Mouse (Mus musculus) 3T3-L1 (cell line): Measurements from ENCODE around the gene Foxc2.

Experiments used
- DNase-seq: peaks from one replicate; pipeline ENCODE4 v3.0.0-alpha.2; 2015; ENCODE audit warnings: low read depth, low spot score

Gene Foxc2

DNA sequence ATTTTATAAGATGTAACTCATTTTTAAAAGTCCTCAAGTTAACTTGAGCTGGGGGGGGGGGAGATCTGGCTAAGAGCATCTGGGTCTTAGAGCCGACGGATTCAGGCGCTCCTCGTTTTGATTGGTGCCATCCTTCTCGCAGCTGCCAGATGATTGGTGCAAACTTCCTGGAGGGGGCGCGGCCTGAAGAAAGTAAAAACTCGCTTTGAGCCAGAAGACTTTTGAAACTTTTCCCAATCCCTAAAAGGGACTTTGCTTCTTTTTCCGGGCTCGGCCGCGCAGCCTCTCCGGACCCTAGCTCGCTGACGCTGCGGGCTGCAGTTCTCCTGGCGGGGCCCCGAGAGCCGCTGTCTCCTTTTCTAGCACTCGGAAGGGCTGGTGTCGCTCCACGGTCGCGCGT, at the start of gene Foxc2:
Foxc2 (plus strand) TSS at position 224 of the 400 bp plus-strand sequence.
- peak; percentile 95 for DNase-seq

DNA sequence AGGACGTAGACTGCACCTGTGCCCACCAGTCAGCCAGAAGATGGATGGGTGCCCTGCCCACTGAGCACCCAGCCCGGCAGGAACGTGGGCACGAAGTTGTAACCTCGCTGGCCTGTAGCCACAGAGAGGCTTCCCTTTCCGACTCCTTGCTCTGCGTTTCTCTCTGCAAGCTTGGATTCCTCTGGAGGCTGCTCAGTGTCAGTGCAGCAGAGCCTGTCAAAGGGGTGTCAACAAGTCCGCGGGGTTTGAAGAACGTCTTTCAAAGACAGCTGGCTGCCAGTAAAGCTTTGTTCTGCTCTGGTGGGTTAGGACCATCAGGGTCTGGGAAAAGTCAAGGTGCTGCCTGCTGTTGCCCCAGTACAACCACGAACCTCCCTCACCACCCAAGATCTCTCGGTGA, 44.5 kb upstream of the Foxc2 start:
- no peak for DNase-seq

GRCm38 (mm10) chr8:121072406-121073130, 43.4 kb upstream of the Foxc2 start:
- DNase-seq = no peak

DNA sequence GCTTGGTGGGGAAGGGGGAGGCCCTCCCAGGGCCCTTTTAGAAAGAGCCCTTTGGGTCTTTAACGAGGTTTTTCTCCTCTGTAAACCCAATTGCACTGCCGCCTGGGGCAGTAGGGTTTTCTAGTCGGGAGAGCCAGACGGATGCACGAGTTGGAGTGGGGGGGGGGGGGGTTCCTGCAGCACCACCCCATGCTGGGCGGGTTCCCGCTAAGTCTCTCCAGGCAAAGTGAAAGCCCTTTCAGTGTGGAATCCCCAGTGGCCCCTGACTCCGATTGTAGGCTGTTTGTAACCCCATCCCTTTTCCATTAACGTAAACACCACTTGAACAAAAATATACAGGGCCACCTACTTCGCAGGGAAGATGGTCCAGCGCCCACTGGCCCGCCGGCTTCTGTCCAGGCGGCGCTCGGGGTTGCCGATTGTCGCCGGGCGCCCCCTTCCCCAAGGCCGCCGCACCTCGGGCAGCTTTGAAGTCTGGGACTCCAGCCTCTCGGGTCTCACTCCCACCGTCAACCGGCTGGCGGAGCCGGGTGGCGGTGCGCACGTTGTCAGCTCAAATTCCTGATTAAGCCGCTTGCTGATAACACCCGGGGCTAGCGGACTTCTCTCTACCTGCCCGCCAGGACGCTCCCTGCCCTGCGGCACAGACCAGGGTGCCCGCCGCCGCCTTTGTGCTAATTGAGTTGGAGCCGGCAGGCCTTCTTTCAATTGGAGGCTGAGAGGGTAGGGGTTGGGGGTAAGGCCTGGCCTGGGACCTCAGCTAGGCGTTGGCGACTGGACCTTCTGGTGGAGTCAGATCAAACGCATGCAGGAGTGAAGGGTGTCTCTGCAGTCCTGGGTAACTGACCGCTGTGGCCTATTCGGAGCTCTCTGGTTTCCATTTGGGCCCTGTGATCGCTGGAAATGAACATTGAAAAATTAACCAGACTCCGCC, 42.5 kb upstream of the Foxc2 start:
- DNase-seq = no peak

GRCm38 (mm10) chr8:121074108-121074847, 41.7 kb upstream of the Foxc2 start:
- no peak for DNase-seq

DNA sequence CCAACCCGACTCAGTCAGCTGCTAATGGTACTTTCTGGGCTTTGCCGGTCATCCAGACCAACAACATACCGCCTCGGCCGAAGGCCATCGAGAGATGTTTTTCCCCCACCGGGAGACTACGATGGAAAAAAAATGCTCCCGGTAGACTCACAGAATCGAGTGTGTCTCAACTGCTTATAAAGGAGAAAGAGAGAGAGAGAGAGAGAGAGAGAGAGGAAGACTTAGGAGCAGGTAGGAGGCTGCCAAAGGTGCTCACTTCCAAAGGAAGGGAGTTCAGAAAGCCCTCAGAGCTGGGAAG, 41.2 kb upstream of the Foxc2 start:
- no peak for DNase-seq

- DNase-seq = no peak
Observed at GRCm38 (mm10) chr8:121075936-121076335, 40.0 kb upstream of the Foxc2 start.

DNA sequence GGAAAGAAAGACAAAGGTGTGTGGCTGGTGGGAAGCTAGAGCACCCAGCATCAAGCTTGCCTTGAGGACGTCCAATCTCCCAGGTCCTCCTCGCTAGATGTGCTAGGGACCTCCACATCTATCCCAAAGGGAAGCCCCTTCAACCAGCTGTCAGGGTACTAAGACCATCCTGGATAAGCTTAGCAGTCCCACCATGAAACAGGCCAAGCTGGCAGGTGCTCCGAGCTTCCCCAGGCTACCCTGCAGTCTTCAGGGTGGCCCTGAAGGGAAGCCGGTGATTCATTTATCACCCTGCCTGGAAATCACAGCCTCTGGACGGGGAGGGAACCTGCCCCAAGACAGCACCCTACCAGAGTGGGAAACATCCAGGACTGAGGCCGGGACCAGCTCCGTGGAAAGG, 39.4 kb upstream of the Foxc2 start:
- no peak for DNase-seq

DNA sequence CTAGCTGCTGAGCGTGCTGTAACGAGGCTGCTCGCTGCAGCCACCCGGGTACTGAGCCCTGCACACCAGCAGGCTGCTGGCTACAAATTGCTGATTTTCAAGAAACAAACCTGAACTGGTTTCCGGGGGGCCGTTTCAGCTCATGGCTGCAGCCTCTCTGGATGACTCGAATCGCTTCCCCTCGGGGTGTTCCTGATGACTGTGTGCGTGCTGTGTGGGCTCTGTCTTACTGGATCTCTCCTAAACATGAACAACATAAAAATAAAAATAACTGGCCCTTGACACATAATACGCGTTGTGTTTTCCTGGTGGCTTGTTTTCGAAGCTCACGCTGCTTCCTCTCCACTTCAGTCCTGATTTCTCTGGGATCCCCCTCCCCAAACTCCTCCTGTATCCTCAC, 37.2 kb upstream of the Foxc2 start:
- no peak for DNase-seq

GRCm38 (mm10) chr8:121079201-121079600, 36.8 kb upstream of the Foxc2 start:
- no peak for DNase-seq

GRCm38 (mm10) chr8:121079944-121080343, 36.0 kb upstream of the Foxc2 start:
- no peak for DNase-seq

GRCm38 (mm10) chr8:121080361-121081090, 35.4 kb upstream of the Foxc2 start:
- DNase-seq = no peak

- no peak for DNase-seq
Observed at GRCm38 (mm10) chr8:121081398-121081797, 34.6 kb upstream of the Foxc2 start.

DNA sequence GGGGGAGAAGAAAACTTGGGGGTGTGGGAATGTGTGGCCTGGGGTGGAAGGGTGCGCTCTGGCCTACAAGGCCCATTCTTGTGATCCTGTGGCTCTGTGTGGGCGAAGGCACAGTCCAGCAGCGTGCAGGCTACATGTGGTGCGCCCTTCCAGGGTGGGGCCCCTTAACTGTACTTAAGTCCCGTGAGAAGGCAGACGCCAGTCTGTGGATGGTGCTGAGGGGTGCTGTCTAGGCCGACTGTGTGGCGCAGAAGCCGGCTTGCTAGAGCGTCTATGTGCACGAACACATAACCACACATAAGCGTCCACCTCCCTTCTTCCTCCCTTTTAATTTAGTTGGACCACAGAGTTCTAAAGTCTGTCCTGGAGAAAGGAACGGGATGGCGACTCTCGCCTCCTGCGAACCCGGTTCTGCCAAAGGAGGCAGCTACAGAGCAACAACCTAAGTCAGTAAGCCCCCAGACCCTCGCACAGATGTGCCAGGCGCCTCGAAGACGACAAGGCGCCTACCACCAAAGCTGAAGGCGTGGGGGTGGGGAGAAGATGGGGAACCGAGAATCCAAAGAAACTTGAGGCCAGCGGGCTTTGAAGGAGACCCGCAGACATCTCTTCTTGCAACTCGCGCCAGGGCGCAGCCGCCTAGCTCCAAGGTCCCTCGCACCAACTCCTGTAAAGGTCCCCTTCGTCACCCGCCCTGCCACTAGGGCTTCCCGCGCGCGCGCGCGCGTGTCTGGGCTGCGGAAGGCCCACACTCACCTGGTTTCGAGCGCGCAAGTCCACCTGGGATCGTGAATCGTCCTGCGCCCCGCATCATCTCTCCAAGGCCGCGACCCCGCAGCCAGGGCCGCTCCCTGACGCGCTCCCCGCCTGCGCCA, 33.5 kb upstream of the Foxc2 start:
- no peak for DNase-seq

- peak; percentile 29 for DNase-seq
Observed at GRCm38 (mm10) chr8:121083093-121083935, 32.7 kb upstream of the Foxc2 start.

DNA sequence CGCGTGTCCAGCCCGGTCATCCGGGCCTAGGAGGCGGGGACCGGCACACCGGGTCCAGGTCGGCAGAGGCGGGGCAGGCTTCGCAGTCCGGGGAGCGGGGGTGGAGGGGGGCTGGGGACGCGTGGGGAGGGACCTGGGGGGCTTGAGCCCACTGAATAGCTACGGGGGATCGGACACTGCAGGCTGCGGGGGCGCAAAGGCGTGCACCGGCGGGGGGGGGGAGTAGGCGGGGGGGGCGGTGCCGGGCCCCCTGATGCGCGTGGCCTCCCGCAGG, 32.1 kb upstream of the Foxc2 start:
- no peak for DNase-seq

DNA sequence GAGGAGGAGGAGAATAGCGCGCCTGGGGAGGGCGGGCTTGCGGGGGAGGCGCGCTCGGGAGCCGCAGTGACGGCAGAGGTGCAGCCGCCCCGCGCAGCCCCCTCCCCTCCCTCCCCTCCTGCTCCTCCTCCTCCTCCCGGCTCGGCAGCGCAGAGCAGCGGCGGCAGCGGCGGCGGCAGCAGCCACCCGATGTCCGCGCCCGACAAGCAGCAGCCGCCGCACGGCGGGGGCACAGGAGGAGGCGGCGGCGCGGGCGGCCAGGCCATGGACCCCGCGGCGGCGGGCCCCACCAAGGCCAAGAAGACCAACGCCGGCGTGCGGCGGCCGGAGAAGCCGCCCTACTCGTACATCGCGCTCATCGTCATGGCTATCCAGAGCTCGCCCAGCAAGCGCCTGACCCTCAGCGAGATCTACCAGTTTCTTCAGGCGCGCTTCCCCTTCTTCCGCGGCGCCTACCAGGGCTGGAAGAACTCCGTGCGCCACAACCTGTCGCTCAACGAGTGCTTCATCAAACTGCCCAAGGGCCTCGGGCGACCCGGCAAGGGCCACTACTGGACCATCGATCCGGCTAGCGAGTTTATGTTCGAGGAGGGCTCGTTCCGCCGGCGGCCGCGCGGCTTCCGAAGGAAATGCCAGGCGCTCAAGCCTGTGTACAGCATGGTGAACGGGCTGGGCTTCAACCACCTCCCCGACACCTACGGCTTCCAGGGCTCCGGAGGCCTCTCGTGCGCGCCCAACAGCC, 31.6 kb upstream of the Foxc2 start, which contains the start of gene Foxf1:
Foxf1 (plus strand) TSS at position 177 of the 742 bp plus-strand sequence.
- DNase-seq = no peak

DNA sequence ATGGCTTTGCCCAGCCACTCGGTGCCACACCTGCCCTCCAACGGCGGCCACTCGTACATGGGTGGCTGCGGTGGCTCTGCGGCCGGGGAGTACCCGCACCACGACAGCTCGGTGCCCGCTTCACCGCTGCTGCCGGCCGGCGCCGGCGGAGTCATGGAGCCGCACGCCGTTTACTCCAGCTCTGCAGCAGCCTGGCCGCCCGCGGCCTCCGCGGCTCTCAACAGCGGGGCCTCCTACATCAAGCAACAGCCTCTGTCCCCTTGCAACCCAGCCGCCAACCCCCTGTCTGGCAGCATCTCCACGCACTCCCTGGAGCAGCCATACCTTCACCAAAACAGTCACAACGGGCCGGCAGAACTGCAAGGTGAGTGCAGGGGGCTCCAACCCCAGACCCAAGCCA, 31.0 kb upstream of the Foxc2 start:
- DNase-seq = no peak

DNA sequence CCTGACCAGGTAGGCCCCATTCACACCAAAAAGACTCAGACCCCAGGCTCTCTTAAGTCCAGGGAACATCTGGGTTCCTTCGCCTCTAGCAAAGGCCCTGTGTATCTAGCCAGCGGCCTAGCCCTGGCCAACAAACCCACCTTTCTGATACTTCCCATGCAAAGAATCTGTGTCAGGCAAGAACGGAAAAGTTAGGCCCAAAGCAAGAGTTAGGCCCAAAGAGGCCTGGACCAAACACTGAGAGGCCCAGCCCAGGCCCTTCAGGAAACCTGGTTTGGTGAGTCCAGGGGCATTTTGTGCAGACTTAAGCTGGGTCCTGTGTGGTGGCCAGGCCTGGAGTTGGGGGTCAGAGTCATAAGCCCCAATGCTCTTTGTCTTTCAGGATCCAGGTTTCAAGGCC, 30.4 kb upstream of the Foxc2 start:
- DNase-seq = no peak
